Mouse (Mus musculus) right cerebral cortex, adult 18-20 months (tissue): Measurements from ENCODE around the gene Slc36a3.
"Not testable (repeated sequence)": the region's sequence is repeated elsewhere in the genome, so short reads cannot be mapped to it uniquely, and the experiment has no call there.

ENCODE experiments used
- DNase-seq: peaks from one replicate; pipeline ENCODE4 v3.0.0; 2022; ENCODE audit warnings: mixed read lengths

The Slc36a3 gene

GRCm38 (mm10) chr11:55141502-55141901, 10.0 kb downstream of the Slc36a3 start:
- no peak for DNase-seq

GRCm38 (mm10) chr11:55137646-55138045, 13.9 kb downstream of the Slc36a3 start:
- DNase-seq: no peak

- DNase-seq: no peak
Measured at GRCm38 (mm10) chr11:55136770-55137547, 14.5 kb downstream of the Slc36a3 start.

GRCm38 (mm10) chr11:55134871-55135270, 16.6 kb downstream of the Slc36a3 start:
- DNase-seq: no peak

GRCm38 (mm10) chr11:55134407-55134806, 17.1 kb downstream of the Slc36a3 start:
- DNase-seq: no peak

GRCm38 (mm10) chr11:55133204-55133603, 18.3 kb downstream of the Slc36a3 start:
- no peak for DNase-seq

GRCm38 (mm10) chr11:55131946-55132345, 19.6 kb downstream of the Slc36a3 start:
- no peak for DNase-seq

GRCm38 (mm10) chr11:55131077-55131742, 20.3 kb downstream of the Slc36a3 start:
- no peak for DNase-seq

GRCm38 (mm10) chr11:55128411-55128810, 23.1 kb downstream of the Slc36a3 start:
- no peak for DNase-seq

- DNase-seq: peak; percentile 28
Measured at GRCm38 (mm10) chr11:55127937-55128336, 23.6 kb downstream of the Slc36a3 start.

- DNase-seq: no peak
Measured at GRCm38 (mm10) chr11:55126663-55127062, 24.8 kb downstream of the Slc36a3 start.

GRCm38 (mm10) chr11:55121430-55121829, 30.1 kb downstream of the Slc36a3 start:
- no peak for DNase-seq

GRCm38 (mm10) chr11:55120821-55121271, 30.7 kb downstream of the Slc36a3 start:
- DNase-seq: no peak

- DNase-seq: no peak
Measured at GRCm38 (mm10) chr11:55120279-55120678, 31.2 kb downstream of the Slc36a3 start.

- DNase-seq: no peak
Measured at GRCm38 (mm10) chr11:55117031-55117430, 34.5 kb downstream of the Slc36a3 start.

- DNase-seq: no peak
Measured at GRCm38 (mm10) chr11:55116004-55116403, 35.5 kb downstream of the Slc36a3 start.

- DNase-seq: no peak
Measured at GRCm38 (mm10) chr11:55114291-55114690, 37.2 kb downstream of the Slc36a3 start.

- DNase-seq: not testable (repeated sequence)
Measured at GRCm38 (mm10) chr11:55113861-55114250, 37.7 kb downstream of the Slc36a3 start.

- no peak for DNase-seq
Measured at GRCm38 (mm10) chr11:55113209-55113860, 38.2 kb downstream of the Slc36a3 start.

GRCm38 (mm10) chr11:55110566-55111169, 40.8 kb downstream of the Slc36a3 start:
- no peak for DNase-seq

- DNase-seq: no peak
Measured at GRCm38 (mm10) chr11:55109521-55110300, 41.8 kb downstream of the Slc36a3 start.

GRCm38 (mm10) chr11:55106636-55107035, 44.9 kb downstream of the Slc36a3 start:
- no peak for DNase-seq
